Mouse (Mus musculus) embryonic facial prominence, embryonic 10.5 days (tissue): ENCODE measurements at regions not wholly inside any gene's neighbourhood (a gene's known extent, or its start where the extent isn't known, plus 50 kb on each side); places are given as distances from the start of the nearest gene placed in this dataset.

Source experiments
- DNase-seq: peaks from one replicate; pipeline ENCODE4 v3.0.0-alpha.2; 2017; ENCODE audit warnings: low spot score
- H3K27ac ChIP-seq: fragments of 300-500 bp; sonication (generic); replicated peaks from 2 replicates; pipeline ENCODE4 v1.5.1; 2016; ENCODE audit warnings: mild to moderate bottlenecking
- H3K27me3 ChIP-seq: fragments of 300-500 bp; sonication (generic); replicated peaks from 2 replicates; pipeline ENCODE4 v1.6.1; 2016; ENCODE audit warnings: low read depth, mild to moderate bottlenecking; ENCODE audit not compliant: poor library complexity, severe bottlenecking
- H3K36me3 ChIP-seq: fragments of 300-500 bp; sonication (generic); replicated peaks from 2 replicates; pipeline ENCODE4 v1.6.1; 2016; ENCODE audit warnings: mild to moderate bottlenecking, moderate library complexity
- H3K4me1 ChIP-seq: fragments of 300-500 bp; sonication (generic); 2 replicates; pipeline ENCODE4 v1.6.1; 2016
- H3K4me3 ChIP-seq: fragments of 300-500 bp; sonication (generic); 2 replicates; pipeline ENCODE4 v1.5.1; 2016; ENCODE audit warnings: mild to moderate bottlenecking, moderate library complexity
- H3K9me3 ChIP-seq: fragments of 300-500 bp; sonication (generic); 2 replicates; pipeline ENCODE4 v1.6.1; 2016; ENCODE audit warnings: mild to moderate bottlenecking
- WGBS: fragments of 180-500 bp; shearing (Covaris S2); methylation state at CpG from one replicate; pipeline ENCODE4 v1.1.7; 2016; 5-methylcytosine and 5-hydroxymethylcytosine counted together

GRCm38 (mm10) chr13:111992075-111992847 lies 183.5 kb upstream of the Map3k1 start:
- H3K4me1 ChIP-seq, result peaks cover 21% of the 10 kb centered on the region
- 80% methylated on average over 9 of the region's 9 CpGs for WGBS
- no peak for DNase-seq
- H3K27me3 ChIP-seq, result peaks cover 70% of the 10 kb centered on the region
- H3K4me3 ChIP-seq, result no peak overlapping the region
- H3K36me3 ChIP-seq, result no peaks in the 10 kb centered on the region
- H3K9me3 ChIP-seq, result no peaks in the 10 kb centered on the region
- H3K27ac ChIP-seq, result no peak overlapping the region

GRCm38 (mm10) chr13:111994862-111995490 lies 186.2 kb upstream of the Map3k1 start:
- 91% methylated on average over 5 of the region's 5 CpGs for WGBS
- Histone ChIP-seq H3K27ac (no peak overlapping the region), H3K4me3 (no peak overlapping the region), H3K36me3 (no peaks in the 10 kb centered on the region), H3K4me1 (peaks cover 21% of the 10 kb centered on the region), H3K27me3 (peaks cover 48% of the 10 kb centered on the region), H3K9me3 (no peaks in the 10 kb centered on the region)
- DNase-seq, result no peak

DNA sequence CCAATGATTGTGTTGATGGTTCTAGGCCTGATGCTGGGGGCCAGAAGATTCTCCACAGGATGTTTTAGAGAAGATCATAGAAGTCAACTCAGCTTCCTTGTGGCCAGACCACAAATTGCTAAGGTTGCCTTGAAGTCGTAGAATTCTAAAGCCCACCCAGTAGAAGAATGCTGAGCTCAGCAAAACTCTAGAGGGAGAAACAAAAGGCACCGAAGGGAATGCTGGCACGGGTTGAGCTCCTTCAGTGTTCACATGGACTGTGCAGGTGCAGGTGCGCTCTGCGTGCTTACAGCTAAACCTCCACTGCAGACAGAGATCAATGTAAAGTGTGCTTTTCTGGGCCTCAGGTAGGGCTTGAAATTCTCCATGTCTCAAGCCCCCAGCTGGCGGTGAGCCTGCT lies 186.9 kb upstream of the Map3k1 start:
- H3K27ac ChIP-seq, result no peak overlapping the region
- peaks cover 24% of the 10 kb centered on the region for H3K4me1 ChIP-seq
- no peaks in the 10 kb centered on the region for H3K36me3 ChIP-seq
- H3K9me3 ChIP-seq, result no peaks in the 10 kb centered on the region
- 83% methylated on average over 6 of the region's 6 CpGs for WGBS
- no peak for DNase-seq
- peaks cover 42% of the 10 kb centered on the region; the same call in 1 of the 2 replicates for H3K27me3 ChIP-seq
- H3K4me3 ChIP-seq, result no peak overlapping the region

DNA sequence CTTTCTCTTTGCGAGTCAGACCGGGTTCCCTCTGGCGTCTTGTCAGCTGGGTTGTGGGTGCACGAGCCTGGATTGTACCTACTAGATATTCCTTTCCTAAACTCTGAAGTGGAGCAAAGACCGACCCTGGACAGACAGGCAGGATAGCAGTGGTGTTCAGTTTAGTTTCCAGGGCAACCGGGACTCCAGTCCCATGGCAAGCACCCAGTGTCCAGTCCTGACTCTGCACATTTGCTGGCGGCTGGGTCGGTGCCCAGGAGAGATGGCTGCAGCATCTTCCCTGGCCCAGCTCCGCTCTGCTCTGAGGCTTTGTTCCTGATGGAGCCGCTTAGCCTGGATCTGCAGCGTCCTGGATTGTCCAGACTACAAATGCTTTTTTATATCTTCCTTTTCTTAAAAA lies 188.1 kb upstream of the Map3k1 start:
- Histone ChIP-seq H3K27ac (no peak overlapping the region), H3K27me3 (peaks cover 42% of the 10 kb centered on the region; the same call in 1 of the 2 replicates), H3K36me3 (no peaks in the 10 kb centered on the region), H3K9me3 (no peaks in the 10 kb centered on the region), H3K4me1 (peaks cover 28% of the 10 kb centered on the region), H3K4me3 (no peak overlapping the region)
- DNase-seq, result no peak
- 76% methylated on average over 11 of the region's 11 CpGs for WGBS

DNA sequence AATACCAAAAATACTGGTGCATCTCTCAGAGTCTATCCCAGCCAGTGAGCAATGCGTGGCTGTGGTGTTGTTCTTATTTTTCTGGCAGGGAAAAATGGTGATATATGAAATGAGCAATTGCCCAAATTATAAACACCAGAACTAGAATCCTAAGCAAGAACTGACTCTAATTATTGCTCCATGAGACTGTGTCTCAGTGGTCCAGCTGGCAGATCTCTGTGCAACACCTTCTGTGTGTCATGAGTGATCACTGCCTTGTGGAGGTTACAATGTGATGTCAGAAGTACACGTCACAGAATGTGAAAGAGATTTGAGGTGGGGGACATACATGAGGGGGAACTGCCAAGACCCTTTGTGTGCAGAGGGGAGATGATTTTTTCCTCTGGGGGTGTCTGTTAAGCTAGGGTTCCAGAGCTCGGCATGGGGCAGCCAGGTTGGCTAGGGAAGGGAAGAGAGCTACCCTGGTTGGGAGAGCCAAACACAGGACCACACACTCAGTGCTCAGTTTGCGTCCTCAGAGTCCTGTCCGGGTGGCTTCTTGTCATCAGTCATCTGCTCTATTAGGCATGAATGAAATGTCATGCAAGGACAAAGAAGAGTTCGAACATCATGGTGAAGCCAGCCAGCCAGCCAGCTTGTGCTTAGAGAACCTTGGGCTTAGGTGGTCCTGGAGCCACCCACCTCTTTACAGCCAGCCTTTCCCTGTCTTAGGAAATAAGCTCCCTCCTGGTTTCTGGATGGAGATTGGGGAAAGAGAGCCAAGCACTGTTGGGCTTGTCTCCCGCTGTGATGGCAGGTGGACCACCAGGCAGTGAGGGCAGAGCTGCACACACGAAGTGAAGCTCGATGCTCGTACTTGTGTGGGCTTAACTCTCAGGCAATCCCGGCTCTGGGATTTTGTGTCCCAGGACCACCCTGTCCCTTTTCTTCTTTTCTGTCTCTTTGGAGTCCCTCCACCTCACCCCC lies 189.5 kb upstream of the Map3k1 start:
- Histone ChIP-seq H3K4me3 (no peak overlapping the region), H3K9me3 (no peaks in the 10 kb centered on the region), H3K27ac (no peak overlapping the region), H3K27me3 (peaks cover 32% of the 10 kb centered on the region; the same call in 1 of the 2 replicates), H3K4me1 (peaks cover 40% of the 10 kb centered on the region), H3K36me3 (no peaks in the 10 kb centered on the region)
- DNase-seq, result no peak
- WGBS, result 83% methylated on average over 11 of the region's 11 CpGs

DNA sequence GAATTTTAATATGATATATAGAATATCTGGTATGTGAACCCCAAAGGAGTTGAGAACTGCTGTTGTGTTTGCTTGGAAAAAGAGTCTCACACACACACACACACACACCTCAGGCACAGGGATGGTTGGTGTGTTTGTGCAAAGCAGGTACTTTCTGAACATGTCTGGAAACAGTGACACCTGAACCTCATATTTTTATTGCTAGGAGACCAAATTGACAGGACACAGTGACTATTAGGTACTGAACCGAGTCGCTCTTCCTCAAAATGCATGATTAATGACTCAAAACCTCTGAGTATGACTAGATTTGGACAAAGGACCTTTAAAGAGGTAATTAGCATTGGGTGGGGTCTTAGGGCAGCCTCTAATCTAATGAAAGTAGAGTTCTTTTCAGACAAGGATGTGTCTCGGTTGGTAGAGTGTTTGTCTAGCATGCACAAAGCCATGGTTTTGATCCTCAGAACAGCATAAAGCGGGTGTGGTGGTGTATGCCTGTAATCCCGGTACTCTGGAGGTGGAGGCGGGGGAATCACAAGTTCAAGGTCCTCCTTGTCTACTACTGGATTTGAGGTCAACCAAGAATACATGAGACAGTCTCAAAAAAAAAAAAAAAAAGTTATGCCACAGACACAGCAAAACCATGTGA lies 191.0 kb upstream of the Map3k1 start:
- whole genome bisulfite sequencing, result 90% methylated on average over 6 of the region's 6 CpGs
- peaks cover 43% of the 10 kb centered on the region for H3K4me1 ChIP-seq
- H3K36me3 ChIP-seq, result no peaks in the 10 kb centered on the region
- DNase-seq, result no peak
- H3K27ac ChIP-seq, result no peak overlapping the region
- H3K27me3 ChIP-seq, result peaks cover 20% of the 10 kb centered on the region; the same call in 1 of the 2 replicates
- H3K9me3 ChIP-seq, result no peaks in the 10 kb centered on the region
- H3K4me3 ChIP-seq, result no peak overlapping the region

DNA sequence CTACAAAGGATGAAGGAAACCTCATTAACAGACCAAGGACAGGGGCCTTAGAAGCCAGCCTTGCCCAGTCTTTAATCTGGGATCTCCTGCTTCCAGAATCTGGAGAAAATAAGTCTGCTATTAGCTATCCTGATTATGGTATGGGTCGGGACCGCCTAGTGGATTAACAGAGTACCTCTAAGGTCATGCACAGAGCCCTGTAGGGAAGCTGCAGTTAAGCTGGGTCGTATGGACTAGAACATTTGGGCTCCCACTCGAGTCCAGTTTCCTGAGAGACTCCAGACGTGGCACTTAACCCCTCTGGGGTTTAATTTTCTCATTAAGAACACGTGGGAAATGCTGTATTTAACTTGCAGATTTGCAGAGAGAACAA lies 191.5 kb upstream of the Map3k1 start:
- Histone ChIP-seq H3K27ac (peak overlapping the region; percentile 26; the same call in 1 of the 2 replicates), H3K27me3 (peaks cover 15% of the 10 kb centered on the region; the same call in 1 of the 2 replicates), H3K4me3 (no peak overlapping the region), H3K36me3 (no peaks in the 10 kb centered on the region), H3K4me1 (peaks cover 43% of the 10 kb centered on the region), H3K9me3 (no peaks in the 10 kb centered on the region)
- WGBS, result 47% methylated on average over 6 of the region's 6 CpGs
- DNase-seq, result no peak

- Histone ChIP-seq H3K4me3 (no peak overlapping the region), H3K27ac (peak overlapping the region; percentile 30; the same call in 1 of the 2 replicates), H3K4me1 (peaks cover 42% of the 10 kb centered on the region), H3K27me3 (peaks cover 11% of the 10 kb centered on the region; the same call in 1 of the 2 replicates), H3K9me3 (no peaks in the 10 kb centered on the region), H3K36me3 (no peaks in the 10 kb centered on the region)
- WGBS, result 74% methylated on average over 5 of the region's 5 CpGs
- DNase-seq, result no peak
These were observed 191.9 kb upstream of the Map3k1 start for GRCm38 (mm10) chr13:112000696-112001095.

DNA sequence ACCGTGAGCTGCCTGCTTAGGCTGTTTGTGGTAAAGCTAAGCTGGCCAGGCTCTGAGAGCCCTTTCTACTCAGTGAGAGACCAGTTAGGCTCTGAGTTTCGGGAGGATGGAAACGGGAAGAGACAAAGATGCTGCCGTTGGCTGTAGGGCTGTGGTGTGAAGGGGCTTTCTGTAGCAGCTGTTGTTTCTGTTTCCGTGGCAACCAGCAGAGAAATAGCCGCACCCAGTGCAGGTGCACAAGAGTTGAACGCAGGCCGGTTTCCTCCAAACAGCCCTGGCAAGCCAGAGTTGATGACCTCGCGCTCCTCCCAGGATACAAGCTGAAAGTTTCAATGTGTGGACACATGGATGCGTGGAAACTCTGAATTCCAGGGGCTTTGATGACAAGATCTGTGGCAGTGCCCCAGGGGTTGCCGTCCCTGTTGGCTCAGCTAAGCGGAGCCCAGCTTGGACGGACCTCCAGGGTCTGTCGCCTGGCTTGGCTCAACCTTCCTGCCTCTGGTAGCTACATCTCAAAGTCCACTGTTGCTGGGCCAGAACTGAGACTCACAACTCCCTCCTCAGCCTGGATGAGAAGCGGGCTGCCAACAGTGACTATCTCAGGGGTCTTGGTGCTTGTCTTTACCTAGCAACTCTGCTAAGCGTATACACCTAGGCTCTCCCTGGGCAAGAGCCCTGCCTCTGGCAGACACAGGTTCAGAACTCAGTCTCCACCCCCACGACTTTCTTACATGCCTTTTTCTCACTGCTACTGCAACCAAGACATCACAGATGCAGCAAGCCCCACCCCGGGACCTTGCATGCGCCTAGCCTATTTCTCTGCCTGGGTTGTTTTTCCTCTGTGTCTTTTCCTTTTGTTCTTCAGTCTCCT lies 192.6 kb upstream of the Map3k1 start:
- peak overlapping the region; percentile 30; the same call in 1 of the 2 replicates for H3K27ac ChIP-seq
- 58% methylated on average over 20 of the region's 20 CpGs for WGBS
- peak; percentile 65 for DNase-seq

DNA sequence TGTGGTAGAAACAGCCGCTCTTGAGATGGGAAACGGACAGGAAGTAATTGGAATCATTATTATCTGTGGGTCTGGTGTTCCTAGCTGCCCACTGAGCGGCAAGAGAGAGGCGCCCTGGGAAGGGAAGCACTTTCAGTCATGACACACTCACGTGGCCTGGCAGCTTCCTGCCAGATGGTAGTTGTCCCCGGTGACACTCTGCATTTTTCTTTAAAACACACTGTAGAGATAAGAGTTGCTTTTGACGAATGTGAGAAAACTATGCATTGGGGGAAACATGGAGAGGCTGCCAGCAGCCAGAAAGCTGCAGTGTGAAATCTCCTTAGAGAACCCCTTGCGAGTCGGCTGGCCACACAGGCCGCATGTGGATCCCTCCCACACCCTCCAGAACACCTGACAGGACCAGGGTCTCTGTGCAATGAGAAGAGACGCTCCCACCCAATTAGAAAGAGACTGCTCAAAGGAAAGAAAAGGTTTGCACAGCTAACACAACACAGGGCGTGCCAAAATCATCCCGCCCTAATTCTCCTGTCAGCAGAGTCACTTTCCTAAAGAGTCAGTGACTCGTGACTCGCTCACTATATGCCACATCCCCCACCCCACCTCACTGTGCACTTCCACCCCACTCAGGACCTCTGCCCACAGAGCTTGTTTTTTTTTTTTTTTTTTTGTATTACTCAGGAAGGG lies 194.0 kb upstream of the Map3k1 start:
- no peak overlapping the region for H3K4me3 ChIP-seq
- H3K36me3 ChIP-seq, result no peaks in the 10 kb centered on the region
- no peaks in the 10 kb centered on the region for H3K9me3 ChIP-seq
- no peak for DNase-seq
- WGBS, result 67% methylated on average over 15 of the region's 15 CpGs
- H3K27me3 ChIP-seq, result no peaks in the 10 kb centered on the region
- H3K27ac ChIP-seq, result no peak overlapping the region
- peaks cover 32% of the 10 kb centered on the region for H3K4me1 ChIP-seq

More for the DNA sequence above, 192.6 kb upstream of the Map3k1 start:
- Histone ChIP-seq H3K4me1 (peaks cover 37% of the 10 kb centered on the region), H3K4me3 (no peak overlapping the region), H3K27me3 (peaks cover 6% of the 10 kb centered on the region; the same call in 1 of the 2 replicates), H3K36me3 (no peaks in the 10 kb centered on the region), H3K9me3 (no peaks in the 10 kb centered on the region)

DNA sequence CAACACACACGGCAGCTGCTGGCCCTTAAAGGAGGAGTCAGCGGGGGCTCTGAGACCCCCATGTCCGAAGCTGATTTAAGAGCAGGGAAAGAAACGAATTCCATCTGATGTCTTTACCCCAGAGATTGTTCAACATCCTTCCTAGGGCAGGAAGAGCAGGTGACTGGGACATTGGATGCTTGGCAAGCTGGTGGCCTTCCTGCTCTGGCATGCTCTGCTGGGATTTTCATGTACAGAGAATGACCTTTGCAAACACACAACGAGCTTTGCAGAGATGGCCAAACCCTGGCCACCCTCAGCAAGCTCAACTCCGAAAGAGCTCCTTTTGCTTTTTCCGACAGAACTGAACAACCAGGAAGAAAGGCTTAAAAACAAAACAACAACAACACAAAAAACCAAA lies 194.7 kb upstream of the Map3k1 start:
- Histone ChIP-seq H3K36me3 (no peaks in the 10 kb centered on the region), H3K27me3 (no peaks in the 10 kb centered on the region), H3K9me3 (no peaks in the 10 kb centered on the region), H3K4me3 (no peak overlapping the region), H3K4me1 (peaks cover 32% of the 10 kb centered on the region), H3K27ac (no peak overlapping the region)
- WGBS, result 80% methylated on average over 7 of the region's 7 CpGs
- no peak for DNase-seq
